Mouse (Mus musculus): Measurements from ENCODE around the gene Ndufaf2.

Ndufaf2 gene

GRCm38 (mm10) chr13:108158465-108159240, at the start of gene Ndufaf2, which contains the start of gene Ercc8:
TSS of gene Ndufaf2 (minus strand) at chr13:108158623.
TSS of gene Ercc8 (plus strand) at chr13:108158731.
- DNase-seq (ENCODE audit: low spot score in 2 of 2) = peak; percentile 90 to 96

- no peak for DNase-seq (ENCODE audit: low spot score in 2 of 2)
These were observed 49.7 kb upstream of the Ndufaf2 start for GRCm38 (mm10) chr13:108208090-108208489.

- no peak for DNase-seq (ENCODE audit: low spot score in 2 of 2)
These were observed 49.0 kb upstream of the Ndufaf2 start for GRCm38 (mm10) chr13:108207447-108207846.

- DNase-seq (ENCODE audit: low spot score in 2 of 2) = no peak
These were observed 46.4 kb upstream of the Ndufaf2 start for GRCm38 (mm10) chr13:108204857-108205256.

GRCm38 (mm10) chr13:108195474-108195873, 37.1 kb upstream of the Ndufaf2 start:
- DNase-seq (ENCODE audit: low spot score in 2 of 2) = no peak

- peak in 1 of 2 experiments; percentile 34 for DNase-seq (ENCODE audit: low spot score in 2 of 2)
These were observed 32.8 kb upstream of the Ndufaf2 start for GRCm38 (mm10) chr13:108191074-108191720.

- no peak for DNase-seq (ENCODE audit: low spot score in 2 of 2)
These were observed 29.6 kb upstream of the Ndufaf2 start for GRCm38 (mm10) chr13:108187994-108188393.

- DNase-seq (ENCODE audit: low spot score in 2 of 2) = no peak
These were observed 27.1 kb upstream of the Ndufaf2 start for GRCm38 (mm10) chr13:108185530-108185929.

GRCm38 (mm10) chr13:108184743-108185255, 26.4 kb upstream of the Ndufaf2 start:
- DNase-seq (ENCODE audit: low spot score in 2 of 2) = no peak

GRCm38 (mm10) chr13:108180821-108181220, 22.4 kb upstream of the Ndufaf2 start:
- DNase-seq (ENCODE audit: low spot score in 2 of 2) = no peak

GRCm38 (mm10) chr13:108179618-108180017, 21.2 kb upstream of the Ndufaf2 start:
- DNase-seq (ENCODE audit: low spot score in 2 of 2) = no peak

GRCm38 (mm10) chr13:108170511-108170910, 12.1 kb upstream of the Ndufaf2 start:
- DNase-seq (ENCODE audit: low spot score in 2 of 2) = no peak

- no peak for DNase-seq (ENCODE audit: low spot score in 2 of 2)
These were observed 11.6 kb upstream of the Ndufaf2 start for GRCm38 (mm10) chr13:108170002-108170401.

- no peak for DNase-seq (ENCODE audit: low spot score in 2 of 2)
These were observed 6.2 kb upstream of the Ndufaf2 start for GRCm38 (mm10) chr13:108164621-108165020.

- no peak for DNase-seq (ENCODE audit: low spot score in 2 of 2)
These were observed 5.5 kb upstream of the Ndufaf2 start for GRCm38 (mm10) chr13:108163912-108164311.

GRCm38 (mm10) chr13:108159963-108160362, 1.5 kb upstream of the Ndufaf2 start:
- DNase-seq (ENCODE audit: low spot score in 2 of 2) = no peak

GRCm38 (mm10) chr13:108159241-108159575, 785 bp upstream of the Ndufaf2 start:
- no peak for DNase-seq (ENCODE audit: low spot score in 2 of 2)

- peak in 1 of 2 experiments; percentile 4 for DNase-seq (ENCODE audit: low spot score in 2 of 2)
These were observed 525 bp downstream of the Ndufaf2 start for GRCm38 (mm10) chr13:108157732-108158464.

- no peak for DNase-seq (ENCODE audit: low spot score in 2 of 2)
These were observed 1.3 kb downstream of the Ndufaf2 start for GRCm38 (mm10) chr13:108157156-108157555.

GRCm38 (mm10) chr13:108152650-108153372, 5.6 kb downstream of the Ndufaf2 start:
- DNase-seq (ENCODE audit: low spot score in 2 of 2) = peak; percentile 7 to 13

GRCm38 (mm10) chr13:108151782-108152181, 6.6 kb downstream of the Ndufaf2 start:
- no peak for DNase-seq (ENCODE audit: low spot score in 2 of 2)

- no peak for DNase-seq (ENCODE audit: low spot score in 2 of 2)
These were observed 14.3 kb downstream of the Ndufaf2 start for GRCm38 (mm10) chr13:108144086-108144485.
